Mouse (Mus musculus): Measurements from ENCODE around the gene Hepacam2.
"Not testable (repeated sequence)": the region's sequence is repeated elsewhere in the genome, so short reads cannot be mapped to it uniquely, and the experiment has no call there.

Gene Hepacam2

GRCm38 (mm10) chr6:3498162-3498848 is at the start of gene Hepacam2, which contains the start of gene Vps50:
TSS of gene Hepacam2 (minus strand) at chr6:3498298.
TSS of gene Vps50 (plus strand) at chr6:3498382.
- peak; percentile 93 for DNase-seq (ENCODE audit: low spot score)

GRCm38 (mm10) chr6:3544970-3545369 is 46.9 kb upstream of the Hepacam2 start:
- DNase-seq (ENCODE audit: low spot score): no peak

GRCm38 (mm10) chr6:3543862-3544261 is 45.8 kb upstream of the Hepacam2 start:
- DNase-seq (ENCODE audit: low spot score): no peak

- no peak for DNase-seq (ENCODE audit: low spot score)
These were observed 41.4 kb upstream of the Hepacam2 start for GRCm38 (mm10) chr6:3539470-3539869.

- DNase-seq (ENCODE audit: low spot score): no peak
These were observed 38.0 kb upstream of the Hepacam2 start for GRCm38 (mm10) chr6:3536048-3536447.

GRCm38 (mm10) chr6:3531445-3531844 is 33.3 kb upstream of the Hepacam2 start:
- DNase-seq (ENCODE audit: low spot score): no peak

GRCm38 (mm10) chr6:3528198-3528597 is 30.1 kb upstream of the Hepacam2 start:
- DNase-seq (ENCODE audit: low spot score): no peak

- no peak for DNase-seq (ENCODE audit: low spot score)
These were observed 14.5 kb upstream of the Hepacam2 start for GRCm38 (mm10) chr6:3512611-3513010.

- no peak for DNase-seq (ENCODE audit: low spot score)
These were observed 13.5 kb upstream of the Hepacam2 start for GRCm38 (mm10) chr6:3511612-3512011.

GRCm38 (mm10) chr6:3511116-3511515 is 13.0 kb upstream of the Hepacam2 start:
- DNase-seq (ENCODE audit: low spot score): no peak

- DNase-seq (ENCODE audit: low spot score): peak; percentile 81
These were observed 11.7 kb upstream of the Hepacam2 start for GRCm38 (mm10) chr6:3509782-3510181.

- not testable (repeated sequence) for DNase-seq (ENCODE audit: low spot score)
These were observed 10.1 kb upstream of the Hepacam2 start for GRCm38 (mm10) chr6:3508151-3508550.

GRCm38 (mm10) chr6:3507078-3507477 is 9.0 kb upstream of the Hepacam2 start:
- DNase-seq (ENCODE audit: low spot score): no peak

GRCm38 (mm10) chr6:3505289-3505688 is 7.2 kb upstream of the Hepacam2 start:
- no peak for DNase-seq (ENCODE audit: low spot score)

GRCm38 (mm10) chr6:3500286-3500685 is 2.2 kb upstream of the Hepacam2 start:
- DNase-seq (ENCODE audit: low spot score): no peak

- DNase-seq (ENCODE audit: low spot score): peak; percentile 87
These were observed 1.9 kb downstream of the Hepacam2 start for GRCm38 (mm10) chr6:3496210-3496609.

- DNase-seq (ENCODE audit: low spot score): no peak
These were observed 3.8 kb downstream of the Hepacam2 start for GRCm38 (mm10) chr6:3494285-3494684.

GRCm38 (mm10) chr6:3487355-3487754 is 10.7 kb downstream of the Hepacam2 start:
- no peak for DNase-seq (ENCODE audit: low spot score)

- no peak for DNase-seq (ENCODE audit: low spot score)
These were observed 13.0 kb downstream of the Hepacam2 start for GRCm38 (mm10) chr6:3485133-3485532.

GRCm38 (mm10) chr6:3481705-3482104 is 16.4 kb downstream of the Hepacam2 start:
- no peak for DNase-seq (ENCODE audit: low spot score)

- DNase-seq (ENCODE audit: low spot score): peak; percentile 62
These were observed 18.2 kb downstream of the Hepacam2 start for GRCm38 (mm10) chr6:3479853-3480252.

- no peak for DNase-seq (ENCODE audit: low spot score)
These were observed 21.8 kb downstream of the Hepacam2 start for GRCm38 (mm10) chr6:3476299-3476698.

- DNase-seq (ENCODE audit: low spot score): no peak
These were observed 27.4 kb downstream of the Hepacam2 start for GRCm38 (mm10) chr6:3470706-3471105.

- no peak for DNase-seq (ENCODE audit: low spot score)
These were observed 29.5 kb downstream of the Hepacam2 start for GRCm38 (mm10) chr6:3468627-3469026.
